Mouse (Mus musculus) erythroblast, embryonic 14.5 days (primary cell): ENCODE results near the gene Arhgap28. TPM values are rescaled to one million over a fixed set of nuclear protein-coding genes. Genes with fewer than 3 reads are reported as not detected.

Experiments
- H3K27me3 ChIP-seq: 2 replicates; pipeline ENCODE4 v1.6.1; 2012; ENCODE audit warnings: inconsistent platforms; ENCODE audit not compliant: control insufficient read depth
- H3K36me3 ChIP-seq: 2 replicates; pipeline ENCODE4 v1.6.1; 2012; ENCODE audit warnings: mild to moderate bottlenecking, inconsistent platforms; ENCODE audit not compliant: control insufficient read depth
- H3K4me1 ChIP-seq: 2 replicates; pipeline ENCODE4 v1.6.1; 2012; ENCODE audit warnings: inconsistent platforms; ENCODE audit not compliant: control insufficient read depth
- H3K4me3 ChIP-seq: replicated peaks from 2 replicates; pipeline ENCODE3; 2012; ENCODE audit warnings: moderate library complexity, mild to moderate bottlenecking, inconsistent platforms
- H3K9me3 ChIP-seq: 2 replicates; pipeline ENCODE4 v1.6.1; 2012; ENCODE audit warnings: low read length, inconsistent platforms, mixed read lengths; ENCODE audit not compliant: control insufficient read depth
- GATA1 ChIP-seq: IDR thresholded peaks from 2 replicates; pipeline ENCODE4 v1.6.1; 2012; ENCODE audit warnings: low read length, inconsistent platforms, mixed read lengths
- TAL1 ChIP-seq: IDR thresholded peaks from 3 replicates; pipeline ENCODE4 v1.6.1; 2012; ENCODE audit warnings: low read length, inconsistent platforms, mixed read lengths
- polyA plus RNA-seq: library from polyadenylated mRNA; stranded (reverse); fragments of >175 nt; gene quantifications from 2 replicates; pipeline ENCODE4 v1.2.3, GENCODE M21; 2012

Gene Arhgap28
- polyA plus RNA-seq, 1 experiment, result not detected

- Histone ChIP-seq H3K36me3 (no peaks in the 10 kb centered on the region), H3K27me3 (no peaks in the 10 kb centered on the region), H3K9me3 (peaks cover 6% of the 10 kb centered on the region; the same call in 1 of the 2 replicates), H3K4me3 (no peak overlapping the region), H3K4me1 (no peaks in the 10 kb centered on the region)
- no peak for TF ChIP-seq TAL1
- TF ChIP-seq GATA1, result no peak
Measured at GRCm38 (mm10) chr17:67930467-67930866, 73.5 kb downstream of the Arhgap28 start.

- no peaks in the 10 kb centered on the region for H3K36me3 ChIP-seq
- TF ChIP-seq TAL1, result no peak
- TF ChIP-seq GATA1, result no peak
- H3K9me3 ChIP-seq, result peaks cover 5% of the 10 kb centered on the region; the same call in 1 of the 2 replicates
- H3K27me3 ChIP-seq, result no peaks in the 10 kb centered on the region
- no peak overlapping the region for H3K4me3 ChIP-seq
- no peaks in the 10 kb centered on the region for H3K4me1 ChIP-seq
Measured at GRCm38 (mm10) chr17:67928280-67928679, 75.6 kb downstream of the Arhgap28 start.

- Histone ChIP-seq H3K4me1 (no peaks in the 10 kb centered on the region), H3K9me3 (peaks cover 2% of the 10 kb centered on the region; the same call in 1 of the 2 replicates), H3K36me3 (no peaks in the 10 kb centered on the region), H3K27me3 (no peaks in the 10 kb centered on the region), H3K4me3 (no peak overlapping the region)
- TF ChIP-seq TAL1, result no peak
- TF ChIP-seq GATA1, result no peak
Measured at GRCm38 (mm10) chr17:67927864-67928263, 76.1 kb downstream of the Arhgap28 start.

GRCm38 (mm10) chr17:67919959-67920358 lies 84.0 kb downstream of the Arhgap28 start:
- Histone ChIP-seq H3K27me3 (no peaks in the 10 kb centered on the region), H3K4me3 (no peak overlapping the region), H3K36me3 (no peaks in the 10 kb centered on the region), H3K4me1 (no peaks in the 10 kb centered on the region), H3K9me3 (0 out of 2 replicates have a peak, but pooled peaks cover 2% of the 10 kb centered on the region)
- TF ChIP-seq GATA1, result no peak
- no peak for TF ChIP-seq TAL1

- TF ChIP-seq GATA1, result no peak
- TF ChIP-seq TAL1, result no peak
- Histone ChIP-seq H3K27me3 (no peaks in the 10 kb centered on the region), H3K9me3 (peaks cover 5% of the 10 kb centered on the region; the same call in 1 of the 2 replicates)
Measured at GRCm38 (mm10) chr17:67918201-67918600, 85.7 kb downstream of the Arhgap28 start.

GRCm38 (mm10) chr17:67916901-67917300 lies 87.0 kb downstream of the Arhgap28 start:
- Histone ChIP-seq H3K4me3 (no peak overlapping the region), H3K9me3 (peaks cover 5% of the 10 kb centered on the region; the same call in 1 of the 2 replicates), H3K4me1 (no peaks in the 10 kb centered on the region), H3K36me3 (no peaks in the 10 kb centered on the region), H3K27me3 (no peaks in the 10 kb centered on the region)
- TF ChIP-seq TAL1, result no peak
- TF ChIP-seq GATA1, result no peak

More at GRCm38 (mm10) chr17:67918201-67918600, 85.7 kb downstream of the Arhgap28 start:
- H3K4me3 ChIP-seq, result no peak overlapping the region
- H3K36me3 ChIP-seq, result no peaks in the 10 kb centered on the region
- H3K4me1 ChIP-seq, result no peaks in the 10 kb centered on the region

GRCm38 (mm10) chr17:67912640-67913039 lies 91.3 kb downstream of the Arhgap28 start:
- Histone ChIP-seq H3K27me3 (no peaks in the 10 kb centered on the region), H3K4me1 (no peaks in the 10 kb centered on the region), H3K4me3 (no peak overlapping the region), H3K9me3 (peaks cover 5% of the 10 kb centered on the region; the same call in 1 of the 2 replicates), H3K36me3 (no peaks in the 10 kb centered on the region)
- TF ChIP-seq GATA1 (no peak), TAL1 (no peak)

- H3K9me3 ChIP-seq, result peaks cover 5% of the 10 kb centered on the region; the same call in 1 of the 2 replicates
- H3K4me1 ChIP-seq, result no peaks in the 10 kb centered on the region
- no peaks in the 10 kb centered on the region for H3K36me3 ChIP-seq
- no peak overlapping the region for H3K4me3 ChIP-seq
- TF ChIP-seq TAL1 (no peak), GATA1 (no peak)
- no peaks in the 10 kb centered on the region for H3K27me3 ChIP-seq
Measured at GRCm38 (mm10) chr17:67912051-67912450, 91.9 kb downstream of the Arhgap28 start.

GRCm38 (mm10) chr17:67908537-67908936 lies 95.4 kb downstream of the Arhgap28 start:
- TF ChIP-seq GATA1 (no peak), TAL1 (no peak)
- no peaks in the 10 kb centered on the region for H3K36me3 ChIP-seq
- peaks cover 2% of the 10 kb centered on the region; the same call in 1 of the 2 replicates for H3K9me3 ChIP-seq
- H3K4me1 ChIP-seq, result no peaks in the 10 kb centered on the region
- H3K27me3 ChIP-seq, result no peaks in the 10 kb centered on the region
- H3K4me3 ChIP-seq, result no peak overlapping the region

- H3K27me3 ChIP-seq, result no peaks in the 10 kb centered on the region
- H3K4me1 ChIP-seq, result no peaks in the 10 kb centered on the region
- no peaks in the 10 kb centered on the region for H3K9me3 ChIP-seq
- H3K36me3 ChIP-seq, result no peaks in the 10 kb centered on the region
- TF ChIP-seq TAL1 (no peak), GATA1 (no peak)
- H3K4me3 ChIP-seq, result no peak overlapping the region
Measured at GRCm38 (mm10) chr17:67908137-67908536, 95.8 kb downstream of the Arhgap28 start.
